Mouse (Mus musculus): ENCODE data around the gene Tenm3. TPM values are rescaled to one million over a fixed set of nuclear protein-coding genes. Genes with fewer than 3 reads are reported as not detected.

Tenm3 gene
- polyA plus RNA-seq, 1 experiment from 2014 or later, result 65.3 TPM

GRCm38 (mm10) chr8:48313210-48313984 is 530.4 kb downstream of the Tenm3 start:
- 70% methylated on average over 11 of the region's 11 CpGs for WGBS
- Histone ChIP-seq H3K27ac (no peak overlapping the region), H3K4me3 (no peak overlapping the region), H3K4me2 (replicated peaks) (no peak overlapping the region), H3K9ac (no peak overlapping the region), H3K36me3 (0 out of 2 replicates have a peak, but pooled peaks cover 5% of the 10 kb centered on the region), H3K27me3 (no peaks in the 10 kb centered on the region), H3K4me1 (peaks cover 29% of the 10 kb centered on the region), H3K9me3 (no peaks in the 10 kb centered on the region)
- ATAC-seq (ENCODE audit: insufficient number of reproducible peaks, insufficient read depth, low FRiP score, low TSS enrichment), result no peak

- 84% methylated on average over 3 of the region's 3 CpGs for WGBS
Observed at GRCm38 (mm10) chr8:48311706-48312105, 532.0 kb downstream of the Tenm3 start.

GRCm38 (mm10) chr8:48310240-48310849 is 533.4 kb downstream of the Tenm3 start:
- H3K27me3 ChIP-seq, result no peaks in the 10 kb centered on the region
- peaks cover 8% of the 10 kb centered on the region for H3K36me3 ChIP-seq
- H3K9me3 ChIP-seq, result no peaks in the 10 kb centered on the region
- no peak overlapping the region for H3K4me2 ChIP-seq (replicated peaks)
- H3K4me3 ChIP-seq, result no peak overlapping the region
- H3K27ac ChIP-seq, result peak overlapping the region; percentile 48
- H3K9ac ChIP-seq, result no peak overlapping the region
- ATAC-seq (ENCODE audit: insufficient number of reproducible peaks, insufficient read depth, low FRiP score, low TSS enrichment), result no peak
- WGBS, result 53% methylated on average over 10 of the region's 10 CpGs
- peaks cover 29% of the 10 kb centered on the region for H3K4me1 ChIP-seq

More at GRCm38 (mm10) chr8:48311706-48312105, 532.0 kb downstream of the Tenm3 start:
- H3K36me3 ChIP-seq, result peaks cover 8% of the 10 kb centered on the region
- no peak overlapping the region for H3K27ac ChIP-seq
- no peaks in the 10 kb centered on the region for H3K27me3 ChIP-seq
- H3K4me1 ChIP-seq, result peaks cover 29% of the 10 kb centered on the region
- H3K9me3 ChIP-seq, result no peaks in the 10 kb centered on the region
- no peak overlapping the region for H3K4me3 ChIP-seq
- no peak for ATAC-seq (ENCODE audit: insufficient number of reproducible peaks, insufficient read depth, low FRiP score, low TSS enrichment)
- H3K4me2 ChIP-seq (replicated peaks), result no peak overlapping the region
- no peak overlapping the region for H3K9ac ChIP-seq

- H3K27me3 ChIP-seq, result no peaks in the 10 kb centered on the region
- H3K9ac ChIP-seq, result no peak overlapping the region
- no peak overlapping the region for H3K4me2 ChIP-seq (replicated peaks)
- WGBS, result 52% methylated on average over 16 of the region's 16 CpGs
- no peak overlapping the region for H3K4me3 ChIP-seq
- 0 out of 2 replicates have a peak, but pooled peaks have one; percentile 49 for ATAC-seq (ENCODE audit: insufficient number of reproducible peaks, insufficient read depth, low FRiP score, low TSS enrichment)
- no peaks in the 10 kb centered on the region for H3K9me3 ChIP-seq
- peaks cover 29% of the 10 kb centered on the region for H3K4me1 ChIP-seq
- peaks cover 8% of the 10 kb centered on the region for H3K36me3 ChIP-seq
- peak overlapping the region; percentile 70 for H3K27ac ChIP-seq
Observed at GRCm38 (mm10) chr8:48309191-48309987, 534.4 kb downstream of the Tenm3 start.

- 69% methylated on average over 7 of the region's 7 CpGs for WGBS
- Histone ChIP-seq H3K4me3 (no peak overlapping the region), H3K36me3 (peaks cover 9% of the 10 kb centered on the region), H3K9ac (no peak overlapping the region), H3K4me1 (peaks cover 12% of the 10 kb centered on the region), H3K27ac (no peak overlapping the region), H3K9me3 (no peaks in the 10 kb centered on the region), H3K4me2 (replicated peaks) (no peak overlapping the region), H3K27me3 (no peaks in the 10 kb centered on the region)
- ATAC-seq (ENCODE audit: insufficient number of reproducible peaks, insufficient read depth, low FRiP score, low TSS enrichment), result no peak
Observed at GRCm38 (mm10) chr8:48304224-48304623, 539.5 kb downstream of the Tenm3 start.

- 0 out of 2 replicates have a peak overlapping the region, but pooled peaks have one; percentile 5 for H3K4me2 ChIP-seq (replicated peaks)
- no peaks in the 10 kb centered on the region for H3K27me3 ChIP-seq
- H3K4me1 ChIP-seq, result peaks cover 8% of the 10 kb centered on the region; the same call in 1 of the 2 replicates
- no peaks in the 10 kb centered on the region for H3K9me3 ChIP-seq
- WGBS, result 44% methylated on average over 12 of the region's 12 CpGs
- no peak overlapping the region for H3K9ac ChIP-seq
- no peak overlapping the region for H3K4me3 ChIP-seq
- H3K36me3 ChIP-seq, result peaks cover 31% of the 10 kb centered on the region
- peak overlapping the region; percentile 4; the same call in 1 of the 2 replicates for H3K27ac ChIP-seq
- ATAC-seq (ENCODE audit: insufficient number of reproducible peaks, insufficient read depth, low FRiP score, low TSS enrichment), result 0 out of 2 replicates have a peak, but pooled peaks have one; percentile 48
Observed at GRCm38 (mm10) chr8:48300613-48301037, 543.1 kb downstream of the Tenm3 start.

- Histone ChIP-seq H3K9me3 (no peaks in the 10 kb centered on the region), H3K27me3 (no peaks in the 10 kb centered on the region), H3K4me3 (no peak overlapping the region), H3K4me1 (peaks cover 8% of the 10 kb centered on the region; the same call in 1 of the 2 replicates), H3K9ac (no peak overlapping the region), H3K36me3 (peaks cover 37% of the 10 kb centered on the region), H3K4me2 (replicated peaks) (no peak overlapping the region), H3K27ac (no peak overlapping the region)
- ATAC-seq (ENCODE audit: insufficient number of reproducible peaks, insufficient read depth, low FRiP score, low TSS enrichment), result peak; percentile 78
- WGBS, result 28% methylated on average over 8 of the region's 8 CpGs
Observed at GRCm38 (mm10) chr8:48300061-48300460, 543.7 kb downstream of the Tenm3 start.

- Histone ChIP-seq H3K9me3 (no peaks in the 10 kb centered on the region), H3K4me3 (no peak overlapping the region), H3K36me3 (peaks cover 37% of the 10 kb centered on the region), H3K4me2 (replicated peaks) (no peak overlapping the region), H3K27me3 (no peaks in the 10 kb centered on the region), H3K4me1 (peaks cover 8% of the 10 kb centered on the region; the same call in 1 of the 2 replicates), H3K27ac (no peak overlapping the region), H3K9ac (no peak overlapping the region)
- ATAC-seq (ENCODE audit: insufficient number of reproducible peaks, insufficient read depth, low FRiP score, low TSS enrichment), result no peak
- 73% methylated on average over 12 of the region's 12 CpGs for WGBS
Observed at GRCm38 (mm10) chr8:48299341-48299740, 544.4 kb downstream of the Tenm3 start.

GRCm38 (mm10) chr8:48296371-48296770 is 547.4 kb downstream of the Tenm3 start:
- H3K4me1 ChIP-seq, result peaks cover 8% of the 10 kb centered on the region; the same call in 1 of the 2 replicates
- WGBS, result 95% methylated on average over 7 of the region's 7 CpGs
- H3K27me3 ChIP-seq, result no peaks in the 10 kb centered on the region
- H3K36me3 ChIP-seq, result peaks cover 58% of the 10 kb centered on the region
- ATAC-seq (ENCODE audit: insufficient number of reproducible peaks, insufficient read depth, low FRiP score, low TSS enrichment), result no peak
- no peak overlapping the region for H3K9ac ChIP-seq
- H3K4me2 ChIP-seq (replicated peaks), result no peak overlapping the region
- H3K4me3 ChIP-seq, result no peak overlapping the region
- no peak overlapping the region for H3K27ac ChIP-seq
- H3K9me3 ChIP-seq, result no peaks in the 10 kb centered on the region

- peaks cover under 1% of the 10 kb centered on the region; the same call in 1 of the 2 replicates for H3K4me1 ChIP-seq
- H3K27ac ChIP-seq, result no peak overlapping the region
- peaks cover 66% of the 10 kb centered on the region for H3K36me3 ChIP-seq
- no peak overlapping the region for H3K4me2 ChIP-seq (replicated peaks)
- no peaks in the 10 kb centered on the region for H3K9me3 ChIP-seq
- H3K4me3 ChIP-seq, result no peak overlapping the region
- H3K9ac ChIP-seq, result no peak overlapping the region
- H3K27me3 ChIP-seq, result no peaks in the 10 kb centered on the region
- ATAC-seq (ENCODE audit: insufficient number of reproducible peaks, insufficient read depth, low FRiP score, low TSS enrichment), result no peak
- 77% methylated on average over 6 of the region's 6 CpGs for WGBS
Observed at GRCm38 (mm10) chr8:48295558-48295957, 548.2 kb downstream of the Tenm3 start.

GRCm38 (mm10) chr8:48293797-48294196 is 550.0 kb downstream of the Tenm3 start:
- no peak overlapping the region for H3K9ac ChIP-seq
- no peak overlapping the region for H3K4me2 ChIP-seq (replicated peaks)
- H3K4me1 ChIP-seq, result no peaks in the 10 kb centered on the region
- H3K27ac ChIP-seq, result no peak overlapping the region
- no peaks in the 10 kb centered on the region for H3K9me3 ChIP-seq
- H3K4me3 ChIP-seq, result no peak overlapping the region
- H3K36me3 ChIP-seq, result peaks cover 61% of the 10 kb centered on the region
- WGBS, result 93% methylated on average over 3 of the region's 3 CpGs
- H3K27me3 ChIP-seq, result no peaks in the 10 kb centered on the region
- ATAC-seq (ENCODE audit: insufficient number of reproducible peaks, insufficient read depth, low FRiP score, low TSS enrichment), result no peak
